Mouse (Mus musculus) E14TG2a.4 (cell line): ENCODE data around the gene Tesc.

Experiments
- CTCF ChIP-seq: conservative IDR thresholded peaks from 2 replicates; pipeline ENCODE4 v1.5.1; 2014; ENCODE audit warnings: low read length
- NANOG ChIP-seq: IDR thresholded peaks from 2 replicates; pipeline ENCODE4 v1.6.1; 2014; ENCODE audit warnings: borderline replicate concordance, low read length, mixed read lengths
- POU5F1 ChIP-seq: IDR thresholded peaks from 2 replicates; pipeline ENCODE4 v1.6.1; 2014; ENCODE audit warnings: low read length, borderline replicate concordance

DNA sequence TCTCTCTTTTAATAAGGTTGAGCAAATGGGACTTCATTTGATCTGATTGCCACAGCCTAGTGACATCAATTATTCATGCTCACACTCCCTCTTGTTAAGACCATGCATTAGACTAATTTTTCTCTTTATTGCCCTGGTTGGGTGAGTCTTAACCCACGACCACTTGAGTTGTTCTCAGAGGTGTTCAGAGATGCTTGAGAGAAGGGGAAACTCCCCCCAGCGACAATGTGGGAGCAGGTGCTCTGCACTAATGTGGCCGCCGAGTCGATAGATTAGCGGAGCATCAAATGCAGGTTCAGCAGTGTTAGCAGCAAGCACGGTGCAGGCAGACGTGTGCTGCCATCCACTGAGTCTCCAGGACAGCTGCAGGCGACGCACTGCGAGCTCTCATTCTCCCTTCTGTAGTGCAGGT, 52.3 kb downstream of the Tesc start:
- TF ChIP-seq CTCF (no peak), NANOG (no peak), POU5F1 (no peak)
